Mouse (Mus musculus): ENCODE data around the gene Ylpm1. TPM values are rescaled to one million over a fixed set of nuclear protein-coding genes. Genes with fewer than 3 reads are reported as not detected.

The Ylpm1 gene
- total and polyA plus RNA-seq, 2 experiments from 2014 or later: 29.2 to 43.2 TPM

DNA sequence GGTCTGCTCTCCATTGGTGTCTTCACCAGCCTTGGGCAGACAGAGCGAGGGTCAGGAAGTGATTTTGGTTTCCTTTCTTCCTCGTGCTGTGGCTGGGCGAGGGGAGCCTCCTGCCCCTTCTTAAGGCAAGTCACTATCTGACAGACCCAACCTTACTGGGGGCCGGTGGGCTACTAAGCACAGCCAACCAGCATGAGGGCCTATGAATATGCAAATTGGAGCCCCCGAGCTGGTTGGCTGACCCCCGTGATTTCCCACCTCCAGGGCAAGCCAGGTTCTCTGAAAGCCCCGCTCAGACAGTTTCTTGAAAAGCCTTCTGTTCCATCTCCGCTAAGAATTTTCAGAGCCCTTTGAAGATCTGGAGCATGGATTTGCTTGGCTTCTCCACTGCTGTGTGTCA, 110.2 kb downstream of the Ylpm1 start:
- Histone ChIP-seq H3K4me2 (ENCODE audit: low read depth, low read length, poor library complexity, severe bottlenecking) (no peak overlapping the region), H3K27me3 (ENCODE audit: insufficient read depth, low read length) (no peaks in the 10 kb centered on the region), H3K9ac (replicated peaks; ENCODE audit: low read length, poor library complexity, severe bottlenecking) (no peak overlapping the region), H3K36me3 (ENCODE audit: insufficient read depth, low read length) (no peaks in the 10 kb centered on the region), H3K4me3 (ENCODE audit: low read depth, low read length) (no peak overlapping the region), H3K4me1 (ENCODE audit: insufficient read depth, low read length) (no peaks in the 10 kb centered on the region; the same call in 1 of the 2 replicates), H3K9me3 (ENCODE audit: low read length) (no peaks in the 10 kb centered on the region), H3K27ac (ENCODE audit: low read depth, low read length) (no peak overlapping the region)
- 6% methylated on average over 8 of the region's 8 CpGs for WGBS
- no peak for TF ChIP-seq CTCF (IDR thresholded peaks at IDR 0.05)
- ATAC-seq (ENCODE audit: low FRiP score) (no peak), DNase-seq (ENCODE audit: low spot score) (no peak)

DNA sequence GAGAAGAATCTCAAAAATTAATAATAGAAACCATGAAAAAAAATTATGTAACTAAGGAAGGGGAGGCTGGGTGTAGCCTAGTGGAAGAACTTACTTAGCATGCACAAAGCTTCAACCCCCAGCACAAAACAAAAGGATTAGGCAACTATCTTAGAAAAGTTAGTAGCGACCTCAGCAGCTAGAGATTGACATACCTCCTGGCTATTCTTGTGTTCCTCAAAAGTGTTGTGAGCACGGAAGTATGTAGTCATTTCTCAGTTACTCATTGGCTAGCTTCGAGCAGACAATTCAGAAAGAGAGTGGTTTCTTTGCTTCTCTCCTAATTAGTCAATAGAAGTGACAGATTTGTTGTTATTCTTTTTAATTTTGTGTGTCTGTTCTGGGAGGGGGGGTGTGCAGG, 112.5 kb downstream of the Ylpm1 start:
- TF ChIP-seq CTCF (IDR thresholded peaks at IDR 0.05): no peak
- peaks cover 10% of the 10 kb centered on the region for H3K4me1 ChIP-seq (ENCODE audit: insufficient read depth, low read length)

DNA sequence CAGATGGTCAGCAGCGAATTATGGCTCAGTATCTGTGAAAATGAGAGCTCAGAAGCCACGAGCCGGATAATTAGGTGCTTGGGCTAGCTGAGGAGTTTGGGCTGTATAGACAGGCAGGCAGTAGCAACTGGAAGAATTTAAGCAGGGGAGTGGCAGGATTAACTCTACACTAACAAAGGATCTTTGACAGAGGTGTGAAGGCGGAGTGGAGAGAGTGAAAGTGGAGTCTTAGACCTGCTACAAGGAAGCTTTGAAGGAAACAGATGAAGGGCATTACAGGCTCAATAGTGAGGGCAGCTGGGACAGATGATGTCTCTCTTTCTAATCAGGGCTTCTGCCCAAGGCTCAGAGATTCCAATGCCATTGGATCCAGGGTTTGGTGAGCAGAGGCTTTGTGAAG, 113.3 kb downstream of the Ylpm1 start:
- ATAC-seq (ENCODE audit: low FRiP score) (no peak), DNase-seq (ENCODE audit: low spot score) (no peak)
- no peak for TF ChIP-seq CTCF (IDR thresholded peaks at IDR 0.05)
- Histone ChIP-seq H3K27ac (ENCODE audit: low read depth, low read length) (no peak overlapping the region), H3K9me3 (ENCODE audit: low read length) (no peaks in the 10 kb centered on the region), H3K36me3 (ENCODE audit: insufficient read depth, low read length) (no peaks in the 10 kb centered on the region), H3K4me1 (ENCODE audit: insufficient read depth, low read length) (peaks cover 10% of the 10 kb centered on the region), H3K9ac (replicated peaks; ENCODE audit: low read length, poor library complexity, severe bottlenecking) (no peak overlapping the region), H3K4me2 (ENCODE audit: low read depth, low read length, poor library complexity, severe bottlenecking) (no peak overlapping the region), H3K27me3 (ENCODE audit: insufficient read depth, low read length) (no peaks in the 10 kb centered on the region), H3K4me3 (ENCODE audit: low read depth, low read length) (no peak overlapping the region)
- 37% methylated on average over 4 of the region's 4 CpGs for WGBS

More for the DNA sequence above, 112.5 kb downstream of the Ylpm1 start:
- ATAC-seq (ENCODE audit: low FRiP score) (no peak), DNase-seq (ENCODE audit: low spot score) (no peak)
- Histone ChIP-seq H3K36me3 (ENCODE audit: insufficient read depth, low read length) (no peaks in the 10 kb centered on the region), H3K27me3 (ENCODE audit: insufficient read depth, low read length) (no peaks in the 10 kb centered on the region), H3K9ac (replicated peaks; ENCODE audit: low read length, poor library complexity, severe bottlenecking) (no peak overlapping the region), H3K4me2 (ENCODE audit: low read depth, low read length, poor library complexity, severe bottlenecking) (no peak overlapping the region), H3K4me3 (ENCODE audit: low read depth, low read length) (no peak overlapping the region), H3K27ac (ENCODE audit: low read depth, low read length) (no peak overlapping the region), H3K9me3 (ENCODE audit: low read length) (no peaks in the 10 kb centered on the region)
- WGBS: 59% methylated on average over 3 of the region's 3 CpGs

DNA sequence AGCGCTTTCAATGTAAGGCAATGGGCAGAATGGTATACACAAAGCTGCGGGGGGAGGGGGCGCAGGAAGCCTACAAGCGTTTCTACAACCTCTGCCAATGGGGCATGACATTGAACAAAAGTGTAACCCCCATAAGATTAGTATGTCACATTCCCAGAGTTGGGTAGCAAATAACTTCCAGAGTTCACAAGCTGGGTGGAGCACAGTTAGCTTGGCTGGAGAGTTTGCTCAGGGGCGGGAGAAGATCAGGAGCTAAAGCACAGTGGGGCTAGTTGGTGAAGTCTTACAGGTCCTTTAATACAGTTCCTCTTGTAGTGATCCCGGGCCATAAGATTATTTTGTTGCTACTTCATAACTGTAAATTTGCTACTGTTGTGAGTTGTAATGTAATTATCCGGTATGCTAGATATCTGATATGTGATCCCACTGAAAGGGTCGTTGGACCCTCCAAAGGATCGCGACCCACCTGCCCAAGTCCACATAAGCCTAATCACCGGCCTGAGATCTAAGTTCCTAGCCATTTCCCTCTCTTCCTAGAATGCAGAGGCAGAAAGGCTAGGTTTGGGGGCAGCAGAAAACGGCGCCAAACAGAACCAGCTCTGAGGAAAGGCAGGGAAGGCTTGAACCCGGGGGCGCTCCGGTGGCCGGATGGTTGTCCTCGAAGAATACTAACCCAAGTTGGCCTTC, 114.0 kb downstream of the Ylpm1 start:
- WGBS: 13% methylated on average over 18 of the region's 18 CpGs

DNA sequence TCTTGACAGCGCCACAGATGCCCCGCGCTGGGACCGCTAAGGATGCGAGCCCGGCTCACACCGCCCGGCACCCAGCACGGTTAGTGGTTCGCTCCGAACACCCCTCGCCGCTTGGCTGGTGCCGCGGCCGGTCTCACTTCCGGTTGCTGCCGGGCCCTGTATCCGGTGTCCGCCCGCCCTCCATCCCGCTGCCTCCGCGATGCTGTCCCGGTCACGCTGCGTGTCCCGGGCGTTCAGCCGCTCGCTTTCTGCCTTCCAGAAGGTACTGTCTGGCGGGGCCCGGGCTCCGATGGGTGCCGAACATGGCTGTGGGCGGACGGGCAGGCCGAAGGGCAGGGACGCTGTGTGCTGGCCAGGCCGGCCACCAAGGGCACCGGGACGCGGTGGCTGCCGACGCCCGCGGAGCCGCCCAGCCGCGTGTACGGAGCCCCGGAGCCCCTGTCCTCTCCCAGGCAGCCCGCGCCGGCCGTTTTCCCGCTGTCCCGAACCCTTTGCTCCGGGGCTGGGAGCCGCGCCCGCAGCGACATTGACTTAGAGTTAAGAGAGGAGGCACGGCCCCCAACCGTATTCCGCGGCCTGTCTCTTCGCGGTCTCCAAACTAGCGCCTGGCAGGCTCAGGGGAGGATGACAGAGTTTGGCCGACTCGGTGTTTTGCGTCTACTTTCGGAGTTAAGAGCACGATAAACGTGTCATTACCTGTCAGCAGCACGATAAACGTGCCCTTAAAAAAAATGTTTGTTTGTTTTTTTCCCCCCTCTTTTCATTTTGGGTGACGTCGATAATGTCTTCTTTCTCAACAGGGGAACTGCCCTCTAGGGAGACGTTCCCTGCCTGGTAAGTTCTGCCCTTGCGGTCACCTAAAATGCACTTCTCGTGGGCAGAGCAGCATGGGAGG, 114.8 kb downstream of the Ylpm1 start, which contains the start of the genes Prox2 and Dlst:
Gene Prox2 (minus strand): TSS at position 62 of the 895 bp plus-strand sequence.
Gene Dlst (plus strand): TSS at position 136 of the 895 bp plus-strand sequence.
- Histone ChIP-seq H3K27me3 (ENCODE audit: insufficient read depth, low read length) (no peaks in the 10 kb centered on the region), H3K36me3 (ENCODE audit: insufficient read depth, low read length) (no peaks in the 10 kb centered on the region), H3K9me3 (ENCODE audit: low read length) (no peaks in the 10 kb centered on the region), H3K9ac (replicated peaks; ENCODE audit: low read length, poor library complexity, severe bottlenecking) (peak within 1 kb of the TSS; percentile 78), H3K27ac (ENCODE audit: low read depth, low read length) (peak within 1 kb of the TSS; percentile 69), H3K4me2 (ENCODE audit: low read depth, low read length, poor library complexity, severe bottlenecking) (peak within 1 kb of the TSS; percentile 69), H3K4me1 (ENCODE audit: insufficient read depth, low read length) (peaks cover 10% of the 10 kb centered on the region), H3K4me3 (ENCODE audit: low read depth, low read length) (peak within 1 kb of the TSS; percentile 100)
- ATAC-seq (ENCODE audit: low FRiP score) (peak; percentile 95), DNase-seq (ENCODE audit: low spot score) (peak; percentile 92)
- TF ChIP-seq CTCF (IDR thresholded peaks at IDR 0.05): no peak
- under 1% methylated on average over 82 of the region's 83 CpGs for WGBS

More for the DNA sequence above, 114.0 kb downstream of the Ylpm1 start:
- no peak for ATAC-seq (ENCODE audit: low FRiP score)
- Histone ChIP-seq H3K4me1 (ENCODE audit: insufficient read depth, low read length) (peaks cover 10% of the 10 kb centered on the region), H3K9me3 (ENCODE audit: low read length) (no peaks in the 10 kb centered on the region), H3K4me2 (ENCODE audit: low read depth, low read length, poor library complexity, severe bottlenecking) (peak overlapping the region; percentile 69), H3K27me3 (ENCODE audit: insufficient read depth, low read length) (no peaks in the 10 kb centered on the region), H3K9ac (replicated peaks; ENCODE audit: low read length, poor library complexity, severe bottlenecking) (peak overlapping the region; percentile 78), H3K36me3 (ENCODE audit: insufficient read depth, low read length) (no peaks in the 10 kb centered on the region), H3K4me3 (ENCODE audit: low read depth, low read length) (peak overlapping the region; percentile 100), H3K27ac (ENCODE audit: low read depth, low read length) (peak overlapping the region; percentile 69)
- DNase-seq (ENCODE audit: low spot score): no peak
- TF ChIP-seq CTCF (IDR thresholded peaks at IDR 0.05): no peak
